Mouse (Mus musculus): ENCODE measurements around the gene Pdp2. TPM values are rescaled to one million over a fixed set of nuclear protein-coding genes. Genes with fewer than 3 reads are reported as not detected.
"Not testable (repeated sequence)": the region's sequence is repeated elsewhere in the genome, so short reads cannot be mapped to it uniquely, and the experiment has no call there.

The Pdp2 gene
- polyA plus RNA-seq, 1 experiment from 2014 or later = 21.0 TPM

DNA sequence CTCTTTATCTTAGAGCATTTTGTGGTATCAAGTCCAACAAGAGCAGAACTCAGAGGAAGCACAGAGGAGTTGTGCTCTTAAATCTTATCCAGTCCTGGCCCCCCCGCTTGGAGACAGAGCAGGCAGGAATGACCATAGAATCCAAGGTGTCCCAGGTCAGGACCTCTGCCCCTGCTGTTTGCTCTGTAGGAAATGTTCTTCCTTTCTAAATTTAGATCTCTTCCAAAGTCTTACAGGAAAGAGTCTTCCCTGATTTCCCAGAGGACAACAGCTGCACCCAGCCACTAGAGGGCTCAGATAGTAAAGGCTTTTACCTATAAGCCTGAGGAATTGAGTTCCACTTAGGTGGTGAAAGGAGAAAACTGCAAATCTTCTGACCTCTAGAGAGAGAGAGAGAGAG is 21.7 kb upstream of the Pdp2 start:
- H3K9ac ChIP-seq (replicated peaks; ENCODE audit: low read depth, low read length) = no peak overlapping the region
- no peaks in the 10 kb centered on the region for H3K27me3 ChIP-seq (ENCODE audit: control insufficient read depth, insufficient read depth, low read length)
- H3K36me3 ChIP-seq (ENCODE audit: control insufficient read depth, insufficient read depth, low read length) = no peaks in the 10 kb centered on the region
- no peak overlapping the region for H3K4me2 ChIP-seq (ENCODE audit: low read depth, low read length)
- WGBS = 56% methylated on average over 1 of the region's 1 CpGs
- ATAC-seq (ENCODE audit: low read depth) = no peak
- no peak overlapping the region for H3K27ac ChIP-seq (ENCODE audit: low read depth, low read length)
- H3K4me1 ChIP-seq (ENCODE audit: control insufficient read depth, insufficient read depth, low read length) = no peaks in the 10 kb centered on the region
- H3K9me3 ChIP-seq (ENCODE audit: control insufficient read depth, low read length) = no peaks in the 10 kb centered on the region
- H3K4me3 ChIP-seq (ENCODE audit: low read depth, low read length) = no peak overlapping the region

DNA sequence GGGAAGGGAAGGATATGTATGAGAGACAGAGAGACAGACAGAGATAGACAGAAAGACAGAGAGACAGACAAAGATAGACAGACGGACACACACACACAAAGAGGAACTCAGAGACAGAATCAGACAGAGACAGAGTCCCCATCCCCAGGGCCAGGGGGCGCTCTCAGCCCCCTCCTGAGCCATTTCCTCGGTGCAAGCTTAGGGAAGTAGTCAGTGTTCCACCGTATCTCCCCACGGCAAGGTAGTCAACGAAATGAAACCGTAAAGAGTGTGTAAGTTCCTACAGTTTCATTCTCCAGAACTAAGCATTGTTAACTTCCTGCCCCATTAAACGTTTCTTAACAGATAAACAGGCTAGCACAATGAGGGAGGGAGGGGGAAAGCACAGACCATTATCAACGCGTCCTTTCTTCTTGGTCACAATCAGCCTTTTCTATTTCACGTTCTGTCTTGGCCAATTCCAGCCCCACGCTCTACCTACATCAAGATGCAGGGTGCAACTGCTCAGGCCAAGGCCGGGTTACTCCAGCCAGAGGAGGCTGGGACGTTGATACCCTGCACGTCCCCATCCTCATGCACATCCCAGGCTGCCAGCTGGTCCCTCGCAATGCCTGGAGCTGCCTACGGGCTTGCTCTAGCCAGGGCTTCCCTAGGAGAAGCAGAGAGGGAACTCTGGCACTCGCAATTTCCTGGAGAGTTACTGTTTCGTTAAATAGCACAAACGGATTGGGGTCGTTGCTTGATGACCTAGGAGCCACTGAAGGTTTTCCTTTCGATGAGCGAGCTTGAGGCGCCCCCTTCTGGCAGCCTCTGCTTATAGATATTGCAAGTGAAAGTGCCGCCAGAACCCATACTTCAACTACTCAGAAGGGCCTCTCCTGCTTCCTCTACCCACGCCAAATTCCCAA is 20.6 kb upstream of the Pdp2 start:
- Histone ChIP-seq H3K9ac (replicated peaks; ENCODE audit: low read depth, low read length) (peak overlapping the region; percentile 39; the same call in 1 of the 2 replicates), H3K27me3 (ENCODE audit: control insufficient read depth, insufficient read depth, low read length) (no peaks in the 10 kb centered on the region), H3K27ac (ENCODE audit: low read depth, low read length) (no peak overlapping the region), H3K36me3 (ENCODE audit: control insufficient read depth, insufficient read depth, low read length) (no peaks in the 10 kb centered on the region), H3K9me3 (ENCODE audit: control insufficient read depth, low read length) (no peaks in the 10 kb centered on the region), H3K4me2 (ENCODE audit: low read depth, low read length) (peak overlapping the region; percentile 66), H3K4me3 (ENCODE audit: low read depth, low read length) (peak overlapping the region; percentile 30), H3K4me1 (ENCODE audit: control insufficient read depth, insufficient read depth, low read length) (no peaks in the 10 kb centered on the region)
- ATAC-seq (ENCODE audit: low read depth) = peak; percentile 88
- WGBS = 8% methylated on average over 26 of the region's 26 CpGs

DNA sequence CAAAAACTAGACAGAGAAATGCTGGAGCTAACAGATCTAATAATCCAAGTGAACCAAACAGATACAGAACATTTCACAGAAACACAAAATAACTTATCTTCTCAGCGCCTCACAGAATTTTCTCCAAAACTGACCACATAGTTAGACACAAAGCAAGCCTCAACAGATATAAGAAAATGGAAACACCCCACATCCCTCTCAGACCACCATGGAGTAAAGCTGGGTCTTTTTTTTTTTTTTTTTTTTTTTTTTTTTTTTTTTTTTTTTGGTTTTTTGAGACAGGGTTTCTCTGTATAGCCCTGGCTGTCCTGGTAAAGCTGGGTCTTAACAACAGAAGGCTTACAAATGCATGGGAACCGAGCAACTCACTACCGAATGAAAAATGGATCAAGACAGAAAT is 14.4 kb upstream of the Pdp2 start:
- Histone ChIP-seq H3K27me3 (ENCODE audit: control insufficient read depth, insufficient read depth, low read length) (no peaks in the 10 kb centered on the region), H3K27ac (ENCODE audit: low read depth, low read length) (no peak overlapping the region), H3K4me1 (ENCODE audit: control insufficient read depth, insufficient read depth, low read length) (no peaks in the 10 kb centered on the region), H3K4me2 (ENCODE audit: low read depth, low read length) (no peak overlapping the region), H3K36me3 (ENCODE audit: control insufficient read depth, insufficient read depth, low read length) (no peaks in the 10 kb centered on the region), H3K4me3 (ENCODE audit: low read depth, low read length) (no peak overlapping the region), H3K9me3 (ENCODE audit: control insufficient read depth, low read length) (no peaks in the 10 kb centered on the region), H3K9ac (replicated peaks; ENCODE audit: low read depth, low read length) (no peak overlapping the region)
- no peak for ATAC-seq (ENCODE audit: low read depth)
- 95% methylated on average over 3 of the region's 3 CpGs for WGBS

DNA sequence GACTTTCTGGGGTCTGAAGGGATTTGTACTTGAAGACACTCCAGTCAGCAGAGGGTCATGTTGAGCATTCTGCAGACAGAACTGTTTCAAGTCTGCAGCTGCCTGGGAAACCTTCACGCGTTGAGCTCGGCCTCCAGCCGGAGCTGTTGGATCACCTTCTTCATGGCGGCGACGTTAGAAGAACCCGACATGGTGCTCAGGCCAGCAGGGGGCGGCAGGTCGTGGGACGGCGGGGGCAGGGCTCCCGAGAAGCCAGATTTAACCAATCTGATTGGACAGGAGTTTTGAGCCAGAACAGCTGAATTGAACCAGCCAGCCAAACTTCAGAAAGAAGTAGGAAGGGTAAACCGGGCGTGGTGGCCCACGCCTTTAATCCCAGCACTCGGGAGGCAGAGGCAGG is 13.6 kb upstream of the Pdp2 start:
- not testable (repeated sequence) for H3K4me1 ChIP-seq (ENCODE audit: control insufficient read depth, insufficient read depth, low read length); H3K9ac ChIP-seq (replicated peaks; ENCODE audit: low read depth, low read length); H3K27me3 ChIP-seq (ENCODE audit: control insufficient read depth, insufficient read depth, low read length); H3K9me3 ChIP-seq (ENCODE audit: control insufficient read depth, low read length); H3K27ac ChIP-seq (ENCODE audit: low read depth, low read length); H3K36me3 ChIP-seq (ENCODE audit: control insufficient read depth, insufficient read depth, low read length); ATAC-seq (ENCODE audit: low read depth); H3K4me3 ChIP-seq (ENCODE audit: low read depth, low read length); H3K4me2 ChIP-seq (ENCODE audit: low read depth, low read length)
- WGBS = 78% methylated on average over 17 of the region's 17 CpGs

DNA sequence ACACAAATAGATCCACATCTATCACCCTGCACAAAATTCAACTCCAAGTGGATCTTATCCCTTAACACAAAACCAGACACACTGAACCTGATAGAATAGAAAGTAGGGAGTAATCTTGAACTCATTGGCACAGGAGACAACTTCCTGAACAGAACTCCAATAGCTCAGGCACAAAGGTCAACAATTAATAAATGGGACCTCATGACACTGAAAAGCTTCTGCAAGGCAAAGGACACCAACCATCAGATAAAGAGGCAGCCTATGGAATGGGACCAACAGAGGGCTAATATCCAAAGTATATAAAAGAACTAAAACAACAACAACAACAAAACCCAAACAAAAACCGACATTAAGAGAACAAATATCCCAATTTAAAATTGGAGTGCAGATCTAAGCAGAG is 6.7 kb upstream of the Pdp2 start:
- no peaks in the 10 kb centered on the region for H3K4me1 ChIP-seq (ENCODE audit: control insufficient read depth, insufficient read depth, low read length)
- no peak overlapping the region for H3K4me3 ChIP-seq (ENCODE audit: low read depth, low read length)
- WGBS = 58% methylated on average over 1 of the region's 1 CpGs
- ATAC-seq (ENCODE audit: low read depth) = no peak
- H3K4me2 ChIP-seq (ENCODE audit: low read depth, low read length) = no peak overlapping the region
- no peaks in the 10 kb centered on the region for H3K27me3 ChIP-seq (ENCODE audit: control insufficient read depth, insufficient read depth, low read length)
- no peaks in the 10 kb centered on the region for H3K9me3 ChIP-seq (ENCODE audit: control insufficient read depth, low read length)
- H3K36me3 ChIP-seq (ENCODE audit: control insufficient read depth, insufficient read depth, low read length) = no peaks in the 10 kb centered on the region
- H3K9ac ChIP-seq (replicated peaks; ENCODE audit: low read depth, low read length) = no peak overlapping the region
- no peak overlapping the region for H3K27ac ChIP-seq (ENCODE audit: low read depth, low read length)

DNA sequence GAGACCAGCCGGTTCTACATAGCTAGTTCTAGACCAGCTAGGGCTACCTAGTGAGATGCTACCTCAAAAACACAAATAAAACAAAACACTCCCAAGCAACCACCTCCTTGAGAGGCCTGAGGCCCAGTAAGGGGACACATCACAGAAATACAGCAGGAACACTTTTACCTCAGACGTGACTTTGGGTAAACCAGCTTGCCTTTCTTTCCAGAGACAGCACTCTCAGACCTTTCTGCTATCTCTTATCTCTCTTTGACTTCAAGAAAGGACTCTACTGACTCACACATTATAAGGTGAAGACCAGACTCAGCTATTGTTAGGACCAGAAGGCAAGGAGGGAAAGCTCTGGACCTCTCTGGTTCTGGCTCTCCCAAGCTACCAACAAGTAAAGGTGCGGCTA is 967 bp upstream of the Pdp2 start:
- Histone ChIP-seq H3K4me2 (ENCODE audit: low read depth, low read length) (no peak overlapping the region), H3K4me3 (ENCODE audit: low read depth, low read length) (no peak overlapping the region), H3K36me3 (ENCODE audit: control insufficient read depth, insufficient read depth, low read length) (peaks cover 7% of the 10 kb centered on the region; the same call in 1 of the 2 replicates), H3K27me3 (ENCODE audit: control insufficient read depth, insufficient read depth, low read length) (no peaks in the 10 kb centered on the region), H3K9me3 (ENCODE audit: control insufficient read depth, low read length) (no peaks in the 10 kb centered on the region), H3K4me1 (ENCODE audit: control insufficient read depth, insufficient read depth, low read length) (peaks cover 8% of the 10 kb centered on the region; the same call in 1 of the 2 replicates), H3K9ac (replicated peaks; ENCODE audit: low read depth, low read length) (no peak overlapping the region), H3K27ac (ENCODE audit: low read depth, low read length) (no peak overlapping the region)
- no peak for ATAC-seq (ENCODE audit: low read depth)
- 94% methylated on average over 3 of the region's 3 CpGs for WGBS

DNA sequence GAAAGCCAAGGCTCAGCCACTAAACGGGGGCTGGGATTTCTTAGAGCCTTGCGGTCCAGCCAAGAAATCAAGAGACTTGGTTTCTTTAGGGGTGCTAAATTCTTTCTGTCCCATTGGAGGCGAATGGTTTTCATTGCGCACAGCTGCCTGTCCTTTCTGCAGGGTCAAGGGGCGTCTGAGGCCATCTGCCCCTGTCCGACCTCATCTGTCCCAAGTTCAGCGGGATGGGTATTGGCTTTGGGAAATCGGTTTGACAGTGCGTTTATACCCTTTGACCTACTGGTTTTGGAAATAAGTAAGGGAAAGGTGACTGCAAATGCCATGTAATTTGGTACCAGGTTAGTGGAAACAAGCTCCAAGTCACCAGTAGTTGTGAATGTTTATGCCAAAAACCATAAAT is 605 bp downstream of the Pdp2 start:
- Histone ChIP-seq H3K4me1 (ENCODE audit: control insufficient read depth, insufficient read depth, low read length) (peaks cover 8% of the 10 kb centered on the region; the same call in 1 of the 2 replicates), H3K9me3 (ENCODE audit: control insufficient read depth, low read length) (no peaks in the 10 kb centered on the region), H3K27ac (ENCODE audit: low read depth, low read length) (peak overlapping the region; percentile 74), H3K27me3 (ENCODE audit: control insufficient read depth, insufficient read depth, low read length) (no peaks in the 10 kb centered on the region), H3K4me2 (ENCODE audit: low read depth, low read length) (peak overlapping the region; percentile 73), H3K9ac (replicated peaks; ENCODE audit: low read depth, low read length) (peak overlapping the region; percentile 59), H3K4me3 (ENCODE audit: low read depth, low read length) (peak overlapping the region; percentile 58), H3K36me3 (ENCODE audit: control insufficient read depth, insufficient read depth, low read length) (peaks cover 10% of the 10 kb centered on the region; the same call in 1 of the 2 replicates)
- 1% methylated on average over 9 of the region's 9 CpGs for WGBS
- ATAC-seq (ENCODE audit: low read depth) = no peak

DNA sequence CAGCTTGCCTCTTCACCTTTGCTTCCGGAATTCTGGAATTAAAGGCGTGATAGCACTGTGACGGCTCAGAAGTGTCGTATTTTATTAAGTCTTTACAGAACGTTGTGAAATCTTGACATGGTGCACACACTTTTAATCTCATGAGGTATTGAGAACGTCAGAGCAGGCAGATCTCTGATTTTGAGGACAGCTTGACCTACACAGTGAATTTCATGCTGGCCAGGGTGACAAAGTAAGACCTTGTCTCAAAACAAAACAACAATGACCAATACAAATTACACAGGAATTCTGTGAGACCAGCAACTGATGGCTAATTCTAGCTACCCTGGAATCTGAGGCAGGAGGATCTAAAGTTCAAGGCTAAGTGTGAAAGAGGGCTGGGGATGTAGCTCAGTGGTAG is 1.3 kb downstream of the Pdp2 start:
- H3K9me3 ChIP-seq (ENCODE audit: control insufficient read depth, low read length) = no peaks in the 10 kb centered on the region
- H3K36me3 ChIP-seq (ENCODE audit: control insufficient read depth, insufficient read depth, low read length) = peaks cover 11% of the 10 kb centered on the region; the same call in 1 of the 2 replicates
- H3K9ac ChIP-seq (replicated peaks; ENCODE audit: low read depth, low read length) = no peak overlapping the region
- no peaks in the 10 kb centered on the region for H3K27me3 ChIP-seq (ENCODE audit: control insufficient read depth, insufficient read depth, low read length)
- H3K4me3 ChIP-seq (ENCODE audit: low read depth, low read length) = no peak overlapping the region
- peaks cover 8% of the 10 kb centered on the region; the same call in 1 of the 2 replicates for H3K4me1 ChIP-seq (ENCODE audit: control insufficient read depth, insufficient read depth, low read length)
- peak overlapping the region; percentile 73 for H3K4me2 ChIP-seq (ENCODE audit: low read depth, low read length)
- H3K27ac ChIP-seq (ENCODE audit: low read depth, low read length) = no peak overlapping the region
- no peak for ATAC-seq (ENCODE audit: low read depth)
- WGBS = 70% methylated on average over 6 of the region's 6 CpGs

DNA sequence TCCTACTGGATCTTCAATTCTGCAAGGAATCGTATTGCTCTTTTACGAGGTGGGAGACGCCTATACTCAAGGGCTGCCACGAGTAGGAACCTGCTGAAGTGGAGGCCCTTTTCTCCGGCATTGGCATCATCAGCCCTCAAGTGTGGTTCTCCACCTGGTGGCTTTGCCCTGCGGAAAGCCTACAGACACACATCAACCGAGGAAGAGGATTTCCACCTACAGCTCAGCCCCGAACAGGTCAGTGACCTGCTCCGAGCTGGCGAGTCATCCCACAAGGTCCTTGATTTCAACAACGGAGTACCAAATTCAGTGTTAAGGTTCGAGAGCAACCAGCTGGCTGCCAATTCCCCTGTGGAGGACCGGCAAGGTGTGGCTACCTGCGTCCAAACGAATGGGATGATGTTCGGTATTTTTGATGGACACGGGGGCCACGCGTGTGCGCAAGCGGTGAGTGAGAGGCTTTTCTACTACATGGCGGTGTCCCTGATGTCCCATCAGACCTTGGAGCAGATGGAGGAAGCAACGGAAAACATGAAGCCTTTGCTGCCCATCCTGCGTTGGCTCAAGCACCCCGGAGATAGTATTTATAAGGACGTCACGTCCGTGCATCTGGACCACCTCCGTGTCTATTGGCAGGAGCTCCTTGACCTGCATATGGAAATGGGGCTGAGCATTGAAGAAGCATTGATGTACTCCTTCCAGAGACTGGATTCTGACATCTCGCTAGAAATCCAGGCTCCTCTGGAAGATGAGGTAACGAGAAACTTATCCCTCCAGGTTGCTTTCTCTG is 2.5 kb downstream of the Pdp2 start:
- no peak overlapping the region for H3K27ac ChIP-seq (ENCODE audit: low read depth, low read length)
- H3K4me1 ChIP-seq (ENCODE audit: control insufficient read depth, insufficient read depth, low read length) = peaks cover 8% of the 10 kb centered on the region; the same call in 1 of the 2 replicates
- 93% methylated on average over 31 of the region's 31 CpGs for WGBS
- ATAC-seq (ENCODE audit: low read depth) = no peak
- H3K9ac ChIP-seq (replicated peaks; ENCODE audit: low read depth, low read length) = no peak overlapping the region
- no peaks in the 10 kb centered on the region for H3K9me3 ChIP-seq (ENCODE audit: control insufficient read depth, low read length)
- no peak overlapping the region for H3K4me2 ChIP-seq (ENCODE audit: low read depth, low read length)
- H3K4me3 ChIP-seq (ENCODE audit: low read depth, low read length) = no peak overlapping the region
- no peaks in the 10 kb centered on the region for H3K27me3 ChIP-seq (ENCODE audit: control insufficient read depth, insufficient read depth, low read length)
- H3K36me3 ChIP-seq (ENCODE audit: control insufficient read depth, insufficient read depth, low read length) = peaks cover 13% of the 10 kb centered on the region; the same call in 1 of the 2 replicates
